Mouse (Mus musculus): ENCODE results near the gene Zfp592. TPM values are rescaled to one million over a fixed set of nuclear protein-coding genes. Genes with fewer than 3 reads are reported as not detected.

Gene Zfp592
- polyA plus RNA-seq, 1 experiment from 2014 or later = 15.0 TPM

Other genes with a start within 250 kb of the Zfp592 start
- 68.6 and 73.7 TPM in 2 replicates for gene Iqgap1, start 167.7 kb upstream of the Zfp592 start, polyA plus RNA-seq (2014; fragmentation: Nextera tagmentation; extraction: Ambion mirVana)
- gene Zscan2, start 132.8 kb upstream of the Zfp592 start, polyA plus RNA-seq (2014; fragmentation: Nextera tagmentation; extraction: Ambion mirVana) = 1.8 and 2.1 TPM in 2 replicates
- 20.9 and 25.8 TPM in 2 replicates for gene Wdr73, start 92.4 kb upstream of the Zfp592 start, polyA plus RNA-seq (2014; fragmentation: Nextera tagmentation; extraction: Ambion mirVana)
- 7.7 and 9.0 TPM in 2 replicates for gene Nmb, start 88.6 kb upstream of the Zfp592 start, polyA plus RNA-seq (2014; fragmentation: Nextera tagmentation; extraction: Ambion mirVana)
- gene Sec11a, start 45.9 kb upstream of the Zfp592 start, polyA plus RNA-seq (2014; fragmentation: Nextera tagmentation; extraction: Ambion mirVana) = 194 and 218 TPM in 2 replicates
- gene Alpk3, start 63.9 kb downstream of the Zfp592 start, polyA plus RNA-seq (2014; fragmentation: Nextera tagmentation; extraction: Ambion mirVana) = 6.0 and 7.9 TPM in 2 replicates
- 0.07 TPM in 1 of 2 replicates, not detected in the other for gene Slc28a1, start 121.1 kb downstream of the Zfp592 start, polyA plus RNA-seq (2014; fragmentation: Nextera tagmentation; extraction: Ambion mirVana)
- gene Pde8a, start 219.9 kb downstream of the Zfp592 start, polyA plus RNA-seq (2014; fragmentation: Nextera tagmentation; extraction: Ambion mirVana) = 9.3 and 9.6 TPM in 2 replicates